Mouse (Mus musculus) olfactory bulb, adult 2 months (tissue): Measurements from ENCODE around the gene Gm14443.
"Not testable (repeated sequence)": the region's sequence is repeated elsewhere in the genome, so short reads cannot be mapped to it uniquely, and the experiment has no call there.

ENCODE experiments used
- CTCF ChIP-seq: fragments of 200-500 bp; IDR thresholded peaks from 2 replicates; pipeline ENCODE4 v1.5.1; 2012; ENCODE audit warnings: low read depth, mild to moderate bottlenecking, low read length, moderate library complexity; ENCODE audit not compliant: insufficient read depth
- POLR2A ChIP-seq: fragments of 200-500 bp; IDR thresholded peaks from 2 replicates; pipeline ENCODE4 v1.6.1; 2012; ENCODE audit warnings: mild to moderate bottlenecking, low read depth, low read length, moderate library complexity; ENCODE audit not compliant: insufficient read depth

- TF ChIP-seq POLR2A, CTCF: not testable (repeated sequence)
Observed at GRCm38 (mm10) chr2:175175401-175176180, at the start of gene Gm14443.
